Mouse (Mus musculus) frontal cortex, postnatal 14 days (tissue): ENCODE measurements around the gene Hdgfl2.

Source experiments
- DNase-seq, 2 experiments: peaks; one replicate each; pipeline ENCODE4 v3.0.0; 2022; ENCODE audit warnings: low spot score in 2 of 2

The Hdgfl2 gene

GRCm38 (mm10) chr17:56128246-56128645, 48.8 kb downstream of the Hdgfl2 start:
- no peak for DNase-seq

GRCm38 (mm10) chr17:56131136-56131535, 51.7 kb downstream of the Hdgfl2 start:
- DNase-seq = no peak

GRCm38 (mm10) chr17:56131814-56132213, 52.4 kb downstream of the Hdgfl2 start:
- no peak for DNase-seq

GRCm38 (mm10) chr17:56132661-56133060, 53.2 kb downstream of the Hdgfl2 start:
- no peak for DNase-seq

- no peak for DNase-seq
Observed at GRCm38 (mm10) chr17:56133457-56134363, 54.3 kb downstream of the Hdgfl2 start.

GRCm38 (mm10) chr17:56134463-56134971, 55.1 kb downstream of the Hdgfl2 start:
- no peak for DNase-seq

GRCm38 (mm10) chr17:56136558-56136957, 57.1 kb downstream of the Hdgfl2 start:
- DNase-seq = no peak

- DNase-seq = no peak
Observed at GRCm38 (mm10) chr17:56137839-56138613, 58.6 kb downstream of the Hdgfl2 start.

- DNase-seq = no peak
Observed at GRCm38 (mm10) chr17:56139355-56139754, 59.9 kb downstream of the Hdgfl2 start.

GRCm38 (mm10) chr17:56139858-56140595, 60.6 kb downstream of the Hdgfl2 start, which contains the start of gene Sema6b:
Sema6b (minus strand) TSS chr17:56140343.
- peak in 1 of 2 experiments; percentile 75 for DNase-seq

GRCm38 (mm10) chr17:56141702-56142605, 62.5 kb downstream of the Hdgfl2 start:
- DNase-seq = peak in 1 of 2 experiments; percentile 27

- DNase-seq = no peak
Observed at GRCm38 (mm10) chr17:56144546-56144945, 65.1 kb downstream of the Hdgfl2 start.

GRCm38 (mm10) chr17:56146131-56146530, 66.7 kb downstream of the Hdgfl2 start:
- no peak for DNase-seq

GRCm38 (mm10) chr17:56147420-56147819, 68.0 kb downstream of the Hdgfl2 start:
- no peak for DNase-seq

- no peak for DNase-seq
Observed at GRCm38 (mm10) chr17:56148280-56148679, 68.8 kb downstream of the Hdgfl2 start.

GRCm38 (mm10) chr17:56148790-56149618, 69.6 kb downstream of the Hdgfl2 start:
- DNase-seq = no peak

- no peak for DNase-seq
Observed at GRCm38 (mm10) chr17:56149897-56150296, 70.5 kb downstream of the Hdgfl2 start.
